ENCODE assay signal across 9 mouse cellular contexts in genomic region chr11:52648176-52648839, GRCm38 (mm10).
DNase-seq lines count a peak whose midpoint lies in the region; ATAC-seq and TF ChIP-seq lines count a peak whose summit lies in the region.
"Had no signal": no experiment of that assay in that cellular context is flagged by ENCODE, and none has a peak within 500 bp of the region (broad histone marks: within the 10 kb centered on the region; RNA-seq: fewer than 3 reads in every experiment).

No protein-coding gene starts in this region.

- no peaks in the 10 kb centered on the region for H3K36me3 ChIP-seq in kidney, postnatal 0 days (ENCODE audit: insufficient read depth, low read length)
- H3K36me3 ChIP-seq in embryonic facial prominence, embryonic 10.5 days (replicated peaks), result no peaks in the 10 kb centered on the region
- no peaks in the 10 kb centered on the region for H3K36me3 ChIP-seq in myocyte (ENCODE audit: control insufficient read depth, insufficient read depth)

- no peak overlapping the region for H3K4me3 ChIP-seq in kidney, postnatal 0 days (replicated peaks; ENCODE audit: low read depth, low read length)
- no peak overlapping the region for H3K4me3 ChIP-seq in embryonic facial prominence, embryonic 10.5 days
- H3K4me3 ChIP-seq in myocyte, result peak overlapping the region; percentile 11

- H3K4me1 ChIP-seq in kidney, postnatal 0 days (replicated peaks; ENCODE audit: insufficient read depth, low read length), result peaks cover 4% of the 10 kb centered on the region; the same call in 1 of the 2 replicates
- peaks cover 35% of the 10 kb centered on the region for H3K4me1 ChIP-seq in embryonic facial prominence, embryonic 10.5 days

- no peak overlapping the region for H3ac ChIP-seq in myocyte (ENCODE audit: control insufficient read depth, insufficient read length)

- no peak for TF ChIP-seq POLR2A in myocyte (IDR thresholded peaks at IDR 0.05; ENCODE audit: insufficient read length, low read depth)

- ATAC-seq in kidney, postnatal 0 days (replicated peaks; ENCODE audit: low FRiP score, low read depth), result no peak

- no peaks in the 10 kb centered on the region for H3K27me3 ChIP-seq in kidney, postnatal 0 days (ENCODE audit: insufficient read depth, low read length)
- peaks cover 17% of the 10 kb centered on the region; the same call in 1 of the 2 replicates for H3K27me3 ChIP-seq in embryonic facial prominence, embryonic 10.5 days (replicated peaks; ENCODE audit: low read depth, poor library complexity, severe bottlenecking)
- H3K27me3 ChIP-seq in myocyte (ENCODE audit: control insufficient read depth, insufficient read depth, insufficient read length), result no peaks in the 10 kb centered on the region

- H3K9me3 ChIP-seq in kidney, postnatal 0 days (replicated peaks; ENCODE audit: low read length), result no peaks in the 10 kb centered on the region
- no peaks in the 10 kb centered on the region for H3K9me3 ChIP-seq in embryonic facial prominence, embryonic 10.5 days

- H3K27ac ChIP-seq in kidney, postnatal 0 days, result no peak overlapping the region
- H3K27ac ChIP-seq in embryonic facial prominence, embryonic 10.5 days (replicated peaks), result peak overlapping the region; percentile 35; the same call in 1 of the 2 replicates

- 41% methylated on average over 15 of the region's 15 CpGs for WGBS in kidney, postnatal 0 days
- 52% methylated on average over 15 of the region's 15 CpGs for WGBS in embryonic facial prominence, embryonic 10.5 days

- H3K79me2 ChIP-seq in myocyte (ENCODE audit: control insufficient read depth, insufficient read depth), result no peaks in the 10 kb centered on the region

- peak; percentile 57 for DNase-seq in kidney, postnatal 0 days (ENCODE audit: low spot score)
- no peak for DNase-seq in kidney, adult 11 months
- DNase-seq in adrenal gland, postnatal 36 days, result peak; percentile 25 to 45
- peak; percentile 19 for DNase-seq in embryonic facial prominence, embryonic 10.5 days (ENCODE audit: low spot score)
- DNase-seq in spleen, postnatal 14 days (ENCODE audit: low spot score in 2 of 2), result no peak
- DNase-seq in thymus, postnatal 36 days, result no peak
- DNase-seq: retina, postnatal 1 day; thymus, postnatal 25 days had no signal

- TF ChIP-seq CTCF in kidney, postnatal 0 days (IDR thresholded peaks at IDR 0.05; ENCODE audit: low read depth), result no peak

- H3K9ac ChIP-seq in kidney, postnatal 0 days (ENCODE audit: low read depth, low read length), result no peak overlapping the region

- no peak overlapping the region for H3K4me2 ChIP-seq in kidney, postnatal 0 days (ENCODE audit: low read length)
- peak overlapping the region; percentile 95 for H3K4me2 ChIP-seq in myocyte (ENCODE audit: low read depth)

TF ChIP-seq in myocyte, 11 proteins besides CTCF, POLR2A, EP300 and RAD21:
- TF ChIP-seq REST (IDR thresholded peaks at IDR 0.05; ENCODE audit: insufficient read depth, insufficient read length) (no peak), MYOD1 (IDR thresholded peaks at IDR 0.05; ENCODE audit: control insufficient read depth in 1 of 3, insufficient read length in 2 of 3, low read depth in 2 of 3) (peak in 2 of 3 experiments; percentile 79 to 89)

Comparison
In these comparisons a context has a peak if more than half of its experiments do, and no peak if none do; other contexts are left out.
1. DNase-seq: peak in kidney, postnatal 0 days (single experiment), adrenal gland, postnatal 36 days (2 of 2) and embryonic facial prominence, embryonic 10.5 days (single experiment); none in kidney, adult 11 months (single experiment), spleen, postnatal 14 days (0 of 2) and thymus, postnatal 36 days (0 of 2).